In genomic region chr6:38087242-38088026, GRCm38 (mm10) we compare ENCODE assay signal across 34 mouse cellular contexts. TPM values are rescaled to one million over a fixed set of nuclear protein-coding genes. Genes with fewer than 3 reads are reported as not detected.
DNase-seq lines count a peak whose midpoint lies in the region; ATAC-seq and TF ChIP-seq lines count a peak whose summit lies in the region.
"Had no signal": no experiment of that assay in that cellular context is flagged by ENCODE, and none has a peak within 500 bp of the region (broad histone marks: within the 10 kb centered on the region; RNA-seq: fewer than 3 reads in every experiment).

No protein-coding gene starts in this region.

- no peaks in the 10 kb centered on the region for H3K27me3 ChIP-seq in CH12.LX (replicated peaks)
- H3K27me3 ChIP-seq in stomach, embryonic 14.5 days (ENCODE audit: control insufficient read depth, insufficient read depth, low read length), result no peaks in the 10 kb centered on the region
- H3K27me3 ChIP-seq in stomach, postnatal 0 days (ENCODE audit: control insufficient read depth, insufficient read depth, low read length), result no peaks in the 10 kb centered on the region
- H3K27me3 ChIP-seq: embryonic facial prominence, embryonic 12.5 days; embryonic facial prominence, embryonic 15.5 days; heart, embryonic 12.5 days; heart, embryonic 15.5 days; hindbrain, embryonic 13.5 days; Patski had no signal

- no peak overlapping the region for H3K4me3 ChIP-seq in CH12.LX (replicated peaks in 1 of 3; ENCODE audit: low read depth in 2 of 3, low read length in 2 of 3, poor library complexity in 1 of 3)
- peak overlapping the region in 1 of 2 experiments; percentile 12; a peak in 1 of 4 replicates for H3K4me3 ChIP-seq in ES-E14 (ENCODE audit: insufficient read depth in 1 of 2, low read depth in 1 of 2, low read length in 2 of 2, poor library complexity in 1 of 2, severe bottlenecking in 1 of 2)
- H3K4me3 ChIP-seq in stomach, embryonic 14.5 days (ENCODE audit: low read depth, low read length), result no peak overlapping the region
- H3K4me3 ChIP-seq in stomach, postnatal 0 days (ENCODE audit: low read depth, low read length), result no peak overlapping the region
- H3K4me3 ChIP-seq: embryonic facial prominence, embryonic 12.5 days; embryonic facial prominence, embryonic 15.5 days; gastrocnemius, adult 2 months; heart, embryonic 12.5 days; heart, embryonic 15.5 days; hindbrain, embryonic 10.5 days; hindbrain, embryonic 13.5 days had no signal

- dilution Hi-C loops in CH12.LX (cut with MboI; ENCODE audit: extremely low pct_ligation_motif_present, extremely low pct_unique_long_range_greater_than_20kb, low sequenced_read_pairs), result no loop called here

- peak; percentile 53; the same call in 1 of the 2 replicates for ATAC-seq in stomach, embryonic 14.5 days (ENCODE audit: insufficient number of reproducible peaks, insufficient read depth, low FRiP score, low read depth)
- ATAC-seq in stomach, postnatal 0 days (ENCODE audit: low FRiP score, low TSS enrichment), result peak; percentile 81
- ATAC-seq: activated CD4-positive, CD25-positive, alpha-beta regulatory T cell, adult 4 months; forebrain, embryonic 14.5 days; forebrain, postnatal 0 days; hindbrain, embryonic 16.5 days; Patski had no signal

- H3K36me3 ChIP-seq in CH12.LX (replicated peaks in 1 of 2; ENCODE audit: control insufficient read depth in 1 of 2, insufficient read depth in 1 of 2, low read length in 1 of 2) (no peaks in the 10 kb centered on the region), ES-E14 (ENCODE audit: control insufficient read depth, insufficient read depth, low read length, poor library complexity, severe bottlenecking) (0 out of 2 replicates have a peak, but pooled peaks cover 2% of the 10 kb centered on the region)
- H3K36me3 ChIP-seq in stomach, embryonic 14.5 days (ENCODE audit: control insufficient read depth, insufficient read depth, low read length), result no peaks in the 10 kb centered on the region
- no peaks in the 10 kb centered on the region for H3K36me3 ChIP-seq in stomach, postnatal 0 days (ENCODE audit: control insufficient read depth, insufficient read depth, low read length)
- H3K36me3 ChIP-seq: embryonic facial prominence, embryonic 12.5 days; embryonic facial prominence, embryonic 15.5 days; G1E; heart, embryonic 12.5 days; heart, embryonic 15.5 days; hindbrain, embryonic 10.5 days; hindbrain, embryonic 13.5 days had no signal

- H3K9ac ChIP-seq in CH12.LX (ENCODE audit: insufficient read depth, low read depth) (no peak overlapping the region), ES-E14 (ENCODE audit: insufficient read depth, low read depth, low read length, poor library complexity, severe bottlenecking) (no peak overlapping the region)
- no peak overlapping the region for H3K9ac ChIP-seq in stomach, embryonic 14.5 days (replicated peaks; ENCODE audit: low read depth, low read length)
- no peak overlapping the region for H3K9ac ChIP-seq in stomach, postnatal 0 days (ENCODE audit: low read length)
- H3K9ac ChIP-seq: embryonic facial prominence, embryonic 12.5 days; embryonic facial prominence, embryonic 15.5 days; forebrain, postnatal 0 days; heart, embryonic 12.5 days; heart, embryonic 15.5 days; hindbrain, embryonic 13.5 days had no signal

- TF ChIP-seq EP300 in CH12.LX (IDR thresholded peaks at IDR 0.05; ENCODE audit: low read length), result no peak
- TF ChIP-seq EP300 in stomach, postnatal 0 days (optimal IDR thresholded peaks at IDR 0.05), result no peak

- TF ChIP-seq RAD21 in CH12.LX (IDR thresholded peaks at IDR 0.05; ENCODE audit: low read depth, low read length), result no peak

- H3K4me2 ChIP-seq in CH12.LX (ENCODE audit: insufficient read depth, low read depth, poor library complexity, severe bottlenecking), result no peak overlapping the region
- H3K4me2 ChIP-seq in stomach, embryonic 14.5 days (replicated peaks; ENCODE audit: low read depth, low read length), result no peak overlapping the region
- no peak overlapping the region for H3K4me2 ChIP-seq in stomach, postnatal 0 days (replicated peaks; ENCODE audit: low read depth)
- H3K4me2 ChIP-seq: embryonic facial prominence, embryonic 12.5 days; embryonic facial prominence, embryonic 15.5 days; heart, embryonic 12.5 days; heart, embryonic 15.5 days; hindbrain, embryonic 13.5 days had no signal

- H3K9me3 ChIP-seq in CH12.LX (replicated peaks; ENCODE audit: low read length), result no peaks in the 10 kb centered on the region
- H3K9me3 ChIP-seq in ES-E14 (ENCODE audit: control insufficient read depth, insufficient read depth, low read depth, low read length), result no peaks in the 10 kb centered on the region
- no peaks in the 10 kb centered on the region for H3K9me3 ChIP-seq in stomach, embryonic 14.5 days (ENCODE audit: control insufficient read depth, low read depth, low read length)
- H3K9me3 ChIP-seq in stomach, postnatal 0 days (ENCODE audit: control insufficient read depth, low read length), result no peaks in the 10 kb centered on the region
- H3K9me3 ChIP-seq: embryonic facial prominence, embryonic 12.5 days; embryonic facial prominence, embryonic 15.5 days; G1E; heart, embryonic 15.5 days; hindbrain, embryonic 10.5 days; hindbrain, embryonic 13.5 days had no signal

- 65% methylated on average over 9 of the region's 9 CpGs for WGBS in stomach, embryonic 14.5 days
- 53% methylated on average over 9 of the region's 9 CpGs for WGBS in stomach, postnatal 0 days

- no peaks in the 10 kb centered on the region for H3K79me2 ChIP-seq in CH12.LX (replicated peaks; ENCODE audit: control insufficient read depth, extremely low read depth, insufficient read depth, poor library complexity, severe bottlenecking)

- in situ Hi-C loops in CH12.LX (cut with MboI; ENCODE audit: low pct_ligation_motif_present, low pct_unique_long_range_greater_than_20kb, low sequenced_read_pairs), result no loop called here
- in situ Hi-C loops in ES-E14 (cut with MboI; ENCODE audit: low sequenced_read_pairs in 2 of 2, unreplicated experiment in 2 of 2), result no loop called here

- no peak for TF ChIP-seq CTCF in CH12.LX (conservative IDR thresholded peaks at IDR 0.05 in 1 of 2, IDR thresholded peaks at IDR 0.05 in 1 of 2; ENCODE audit: low read depth in 2 of 2, low read length in 2 of 2)
- no peak for TF ChIP-seq CTCF in stomach, postnatal 0 days (IDR thresholded peaks at IDR 0.05; ENCODE audit: low read depth)

- H3K27ac ChIP-seq in CH12.LX (ENCODE audit: insufficient read depth, low read depth) (no peak overlapping the region), ES-E14 (ENCODE audit: insufficient read depth, low read depth, low read length, poor library complexity, severe bottlenecking) (no peak overlapping the region)
- no peak overlapping the region for H3K27ac ChIP-seq in stomach, embryonic 14.5 days (ENCODE audit: low read length)
- no peak overlapping the region; the same call in 1 of the 2 replicates for H3K27ac ChIP-seq in stomach, postnatal 0 days (replicated peaks)
- H3K27ac ChIP-seq: embryonic facial prominence, embryonic 12.5 days; embryonic facial prominence, embryonic 15.5 days; gastrocnemius, adult 2 months; heart, embryonic 15.5 days; hindbrain, embryonic 10.5 days; hindbrain, embryonic 13.5 days had no signal

- DNase-seq in CH12.LX (ENCODE audit: extremely low read depth), result no peak
- no peak for DNase-seq in ES-E14 (ENCODE audit: low read depth, low spot score)
- peak; percentile 31 for DNase-seq in stomach, postnatal 0 days (ENCODE audit: low spot score)
- DNase-seq in kidney, postnatal 25 days, result no peak
- no peak for DNase-seq in right cerebral cortex, postnatal 14 days
- no peak for DNase-seq in adrenal gland, adult (ENCODE audit: inconsistent age in 2 of 2, low spot score in 1 of 2)
- DNase-seq: adrenal gland, postnatal 10 days; adrenal gland, postnatal 36 days; B cell, adult 2 months; cerebellum, adult 2 months; cerebellum, adult 9-11 months; cerebellum, postnatal 25 days; forebrain, postnatal 0 days; gastrocnemius, adult 2 months; gastrocnemius, postnatal 25 days; heart, adult 18-20 months; heart, postnatal 10 days; heart, postnatal 36 days had no signal

- TF ChIP-seq POLR2A in CH12.LX (IDR thresholded peaks at IDR 0.05; ENCODE audit: low read depth, low read length), result no peak

- H3K4me1 ChIP-seq in CH12.LX (ENCODE audit: control insufficient read depth in 1 of 2, insufficient read depth in 2 of 2), result no peaks in the 10 kb centered on the region
- H3K4me1 ChIP-seq in ES-E14 (ENCODE audit: control insufficient read depth in 2 of 2, insufficient read depth in 2 of 2, low read length in 2 of 2, poor library complexity in 1 of 2), result peaks cover 0 to 5% of the 10 kb centered on the region in 2 experiments; a peak in 1 of 4 replicates
- peaks cover under 1% of the 10 kb centered on the region; the same call in 1 of the 2 replicates for H3K4me1 ChIP-seq in stomach, embryonic 14.5 days (ENCODE audit: control insufficient read depth, insufficient read depth, low read length)
- no peaks in the 10 kb centered on the region for H3K4me1 ChIP-seq in stomach, postnatal 0 days (replicated peaks; ENCODE audit: control insufficient read depth, insufficient read depth)
- H3K4me1 ChIP-seq: embryonic facial prominence, embryonic 12.5 days; embryonic facial prominence, embryonic 15.5 days; heart, embryonic 15.5 days; hindbrain, embryonic 10.5 days had no signal

TF ChIP-seq in CH12.LX, 34 proteins besides CTCF, POLR2A, EP300 and RAD21 (continues in another document):
- TF ChIP-seq CHD2 (IDR thresholded peaks at IDR 0.05; ENCODE audit: low read length), result peak; percentile 47; the same call in 1 of the 2 replicates

TF ChIP-seq in ES-E14, 5 proteins besides CTCF, POLR2A, EP300 and RAD21 (continues in another document):
- no peak for TF ChIP-seq ZC3H11A (IDR thresholded peaks at IDR 0.05; ENCODE audit: borderline replicate concordance, low read depth, low read length)

RNA-seq across cellular contexts. Expression of gene Tmem213, which starts 21.6 kb away (rescaled TPM):
- total RNA-seq in CH12.LX (2012; rRNA removed) (not detected in 2 replicates), CH12.LX (2014; rRNA removed) (not detected in 2 replicates), ES-E14 (2012; rRNA removed) (1.0 TPM in 1 of 2 replicates, not detected in the other)
- polyA plus RNA-seq in CH12.LX (2012; ENCODE audit: insufficient read length, low read depth), result not detected in 2 replicates
- 0.59 and 1.00 TPM in 2 replicates for polyA plus RNA-seq in stomach, embryonic 14.5 days (2014; fragmentation: Nextera tagmentation; extraction: Ambion mirVana)
- 1.9 and 3.0 TPM in 2 replicates for polyA plus RNA-seq in stomach, postnatal 0 days (2015; fragmentation: Nextera tagmentation; extraction: Ambion mirVana)
- total RNA-seq: adrenal gland, adult 18-20 months; adrenal gland, postnatal 10 days; adrenal gland, postnatal 36 days; common myeloid progenitor, adult 5-6 weeks; forebrain, postnatal 0 days; G1E; gastrocnemius, adult 2 months; gastrocnemius, postnatal 25 days; heart, adult 18-20 months; heart, postnatal 10 days; heart, postnatal 36 days had no signal
- polyA plus RNA-seq: activated CD4-positive, CD25-positive, alpha-beta regulatory T cell, adult 4 months; cerebellum, adult 2 months; embryonic facial prominence, embryonic 12.5 days; forebrain, embryonic 11.5 days; forebrain, embryonic 14.5 days; forebrain, postnatal 0 days; frontal cortex, adult 2 months; G1E; heart, embryonic 12.5 days; hindbrain, embryonic 10.5 days; hindbrain, embryonic 13.5 days; hindbrain, embryonic 16.5 days; Patski had no signal

RNA-seq across cellular contexts. Expression of gene Atp6v0a4, which starts 37.0 kb away (rescaled TPM):
- total RNA-seq in CH12.LX (2012; rRNA removed) (not detected in 2 replicates), CH12.LX (2014; rRNA removed) (not detected in 2 replicates), ES-E14 (2012; rRNA removed) (2.7 and 6.3 TPM in 2 replicates)
- polyA plus RNA-seq in CH12.LX (2012; ENCODE audit: insufficient read length, low read depth), result not detected in 2 replicates
- 3.7 and 5.0 TPM in 2 replicates for polyA plus RNA-seq in stomach, embryonic 14.5 days (2014; fragmentation: Nextera tagmentation; extraction: Ambion mirVana)
- polyA plus RNA-seq in stomach, postnatal 0 days (2015; fragmentation: Nextera tagmentation; extraction: Ambion mirVana), result 11.9 and 13.9 TPM in 2 replicates
- total RNA-seq: G1E had no signal
- polyA plus RNA-seq: activated CD4-positive, CD25-positive, alpha-beta regulatory T cell, adult 4 months; forebrain, embryonic 11.5 days; forebrain, embryonic 14.5 days; G1E; hindbrain, embryonic 10.5 days had no signal

RNA-seq across cellular contexts. Expression of gene Svopl, which starts 40.6 kb away (rescaled TPM):
- not detected in 2 replicates for total RNA-seq in CH12.LX (2012; rRNA removed)
- total RNA-seq in CH12.LX (2014; rRNA removed), result not detected in 2 replicates
- polyA plus RNA-seq in CH12.LX (2012; ENCODE audit: insufficient read length, low read depth), result not detected in 2 replicates
- total RNA-seq in ES-E14 (2012; rRNA removed), result 0.18 and 0.21 TPM in 2 replicates
- 0.73 and 0.85 TPM in 2 replicates for polyA plus RNA-seq in stomach, embryonic 14.5 days (2014; fragmentation: Nextera tagmentation; extraction: Ambion mirVana)
- polyA plus RNA-seq in stomach, postnatal 0 days (2015; fragmentation: Nextera tagmentation; extraction: Ambion mirVana), result 0.63 and 0.98 TPM in 2 replicates
- total RNA-seq: common myeloid progenitor, adult 5-6 weeks; forebrain, postnatal 0 days; G1E had no signal
- polyA plus RNA-seq: G1E, Patski had no signal
